Mouse (Mus musculus) testis, adult 2 months (tissue): ENCODE measurements around the gene Nup153. TPM values are rescaled to one million over a fixed set of nuclear protein-coding genes. Genes with fewer than 3 reads are reported as not detected.

Experiments used
- H3K27ac ChIP-seq: fragments of 200-500 bp; 2 replicates; pipeline ENCODE4 v1.5.1; 2012; ENCODE audit warnings: low read depth, low read length; ENCODE audit not compliant: control insufficient read depth, insufficient read depth
- H3K27me3 ChIP-seq: fragments of 200-500 bp; 2 replicates; pipeline ENCODE4 v1.6.1; 2012; ENCODE audit warnings: mild to moderate bottlenecking, low read length, moderate library complexity; ENCODE audit not compliant: control insufficient read depth, insufficient read depth
- H3K36me3 ChIP-seq: fragments of 200-500 bp; 2 replicates; pipeline ENCODE4 v1.6.1; 2012; ENCODE audit warnings: mild to moderate bottlenecking, low read length; ENCODE audit not compliant: control insufficient read depth, insufficient read depth
- H3K4me1 ChIP-seq: fragments of 200-500 bp; 2 replicates; pipeline ENCODE4 v1.6.1; 2012; ENCODE audit warnings: low read length; ENCODE audit not compliant: control insufficient read depth, insufficient read depth
- H3K4me3 ChIP-seq: fragments of 200-500 bp; 2 replicates; pipeline ENCODE4 v1.5.1; 2012; ENCODE audit warnings: low read depth, mild to moderate bottlenecking, low read length, moderate library complexity, mixed read lengths; ENCODE audit not compliant: control insufficient read depth
- CTCF ChIP-seq: fragments of 200-500 bp; IDR thresholded peaks from 2 replicates; pipeline ENCODE4 v1.5.1; 2012; ENCODE audit warnings: low read depth, mild to moderate bottlenecking, inconsistent platforms, low read length, moderate library complexity; ENCODE audit not compliant: control insufficient read depth, insufficient read depth, insufficient replicate concordance
- POLR2A ChIP-seq: fragments of 200-500 bp; IDR thresholded peaks from 2 replicates; pipeline ENCODE4 v1.6.1; 2012; ENCODE audit warnings: low read depth, mild to moderate bottlenecking, inconsistent platforms, low read length, moderate library complexity; ENCODE audit not compliant: control insufficient read depth
- polyA plus RNA-seq: library from polyadenylated mRNA; depleted of rRNA; stranded (reverse); fragments of >200 nt; gene quantifications from 2 replicates; pipeline ENCODE4 v1.2.3, GENCODE M21; 2012

The Nup153 gene
- polyA plus RNA-seq, 1 experiment = 272 TPM

DNA sequence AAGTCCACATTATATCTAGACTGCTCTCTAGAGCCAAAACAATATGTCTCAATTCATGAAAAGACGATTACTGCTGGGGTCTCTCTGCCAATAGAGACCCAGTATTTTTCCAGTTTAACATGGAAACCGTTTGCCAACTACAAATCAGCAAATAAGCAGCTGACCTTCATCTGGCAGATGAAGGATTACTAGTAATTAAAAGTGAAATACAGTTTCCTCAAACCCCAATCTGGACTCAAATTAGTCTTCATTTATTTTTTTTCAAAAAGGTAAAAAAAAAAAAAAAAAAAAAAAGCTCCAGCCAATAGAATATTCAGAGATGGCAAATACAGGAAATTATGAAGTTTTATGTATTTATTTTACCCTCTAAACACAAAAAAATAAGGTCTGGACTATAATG, 2.3 kb upstream of the Nup153 start:
- Histone ChIP-seq H3K27ac (no peak overlapping the region), H3K36me3 (no peaks in the 10 kb centered on the region), H3K4me3 (no peak overlapping the region), H3K27me3 (no peaks in the 10 kb centered on the region), H3K4me1 (no peaks in the 10 kb centered on the region)
- TF ChIP-seq POLR2A (no peak), CTCF (no peak)

DNA sequence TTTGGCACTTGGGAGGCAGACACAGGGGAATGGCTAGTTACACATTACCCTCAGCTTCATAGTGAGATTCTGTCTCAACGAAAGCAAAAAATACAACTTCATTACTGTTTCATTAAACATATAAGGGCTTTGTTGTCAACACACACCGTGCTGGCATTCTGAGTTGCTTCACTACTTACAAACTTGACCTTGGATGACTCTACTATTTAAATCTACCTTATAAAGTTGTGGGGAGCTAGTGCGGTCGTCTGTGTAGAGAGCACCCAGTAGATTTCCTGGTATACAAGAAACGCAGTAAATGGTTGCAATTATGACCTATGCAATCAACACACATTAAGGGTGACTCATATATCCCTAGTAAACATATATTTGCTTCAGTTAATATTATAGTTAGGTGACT, 671 bp upstream of the Nup153 start:
- Histone ChIP-seq H3K4me3 (peak overlapping the region; percentile 91), H3K4me1 (no peaks in the 10 kb centered on the region), H3K36me3 (no peaks in the 10 kb centered on the region), H3K27me3 (no peaks in the 10 kb centered on the region), H3K27ac (peak overlapping the region; percentile 71)
- no peak for TF ChIP-seq POLR2A
- TF ChIP-seq CTCF = no peak

- TF ChIP-seq CTCF = no peak
- TF ChIP-seq POLR2A = peak; percentile 45
- H3K27ac ChIP-seq = peak overlapping the region; percentile 84
- H3K4me3 ChIP-seq = peak overlapping the region; percentile 91
- H3K36me3 ChIP-seq = no peaks in the 10 kb centered on the region
- H3K27me3 ChIP-seq = no peaks in the 10 kb centered on the region
- H3K4me1 ChIP-seq = no peaks in the 10 kb centered on the region
These were observed 503 bp downstream of the Nup153 start for GRCm38 (mm10) chr13:46727038-46727836.

GRCm38 (mm10) chr13:46726288-46727037, 1.3 kb downstream of the Nup153 start:
- H3K36me3 ChIP-seq = no peaks in the 10 kb centered on the region
- no peaks in the 10 kb centered on the region for H3K4me1 ChIP-seq
- no peak for TF ChIP-seq POLR2A
- TF ChIP-seq CTCF = no peak
- H3K27me3 ChIP-seq = no peaks in the 10 kb centered on the region
- H3K4me3 ChIP-seq = peak overlapping the region; percentile 91
- H3K27ac ChIP-seq = peak overlapping the region; percentile 27; the same call in 1 of the 2 replicates

DNA sequence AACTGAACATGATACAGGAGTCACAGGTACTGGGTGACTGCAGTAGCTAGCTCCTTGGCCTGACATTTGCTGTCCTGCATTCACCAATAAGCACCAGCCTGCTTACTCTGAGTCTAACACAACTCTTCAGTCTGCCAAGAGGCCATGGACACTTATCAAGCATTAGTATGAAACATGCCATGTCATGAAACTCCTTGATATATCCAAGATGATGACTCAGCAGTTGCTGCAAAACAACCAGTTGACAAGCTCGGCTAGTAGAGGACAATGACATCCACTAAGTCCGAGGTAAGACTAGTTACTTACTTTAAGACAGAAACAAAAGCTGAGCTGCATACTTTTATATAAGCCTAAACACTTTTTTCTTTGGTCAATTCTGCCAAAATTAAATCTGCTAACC, 2.5 kb downstream of the Nup153 start:
- no peaks in the 10 kb centered on the region for H3K36me3 ChIP-seq
- H3K27ac ChIP-seq = no peak overlapping the region
- no peaks in the 10 kb centered on the region for H3K4me1 ChIP-seq
- no peak for TF ChIP-seq CTCF
- TF ChIP-seq POLR2A = no peak
- peak overlapping the region; percentile 60; the same call in 1 of the 2 replicates for H3K4me3 ChIP-seq
- no peaks in the 10 kb centered on the region for H3K27me3 ChIP-seq

DNA sequence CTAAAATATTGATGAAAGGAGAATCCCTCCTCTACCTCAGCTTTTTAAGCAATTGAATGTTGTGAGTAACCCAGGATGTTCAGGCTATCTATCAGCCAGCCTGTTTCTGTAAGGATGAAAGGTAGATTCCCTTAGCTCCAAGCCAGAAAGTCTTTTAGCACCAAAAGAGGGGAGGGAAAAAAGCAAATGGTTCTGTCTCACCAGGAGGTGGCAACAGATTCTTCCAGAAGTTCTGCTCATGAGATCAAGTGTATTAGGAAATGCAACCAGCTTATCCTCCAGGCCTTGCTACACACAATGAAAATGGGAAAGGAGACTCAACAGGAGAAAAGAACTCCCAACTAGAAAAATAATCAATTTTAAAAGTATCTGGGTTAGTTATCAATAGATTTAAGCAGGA, 3.4 kb downstream of the Nup153 start:
- no peaks in the 10 kb centered on the region for H3K4me1 ChIP-seq
- no peaks in the 10 kb centered on the region for H3K36me3 ChIP-seq
- no peak overlapping the region for H3K27ac ChIP-seq
- H3K4me3 ChIP-seq = peak overlapping the region; percentile 66; the same call in 1 of the 2 replicates
- TF ChIP-seq CTCF (no peak), POLR2A (no peak)
- no peaks in the 10 kb centered on the region for H3K27me3 ChIP-seq

GRCm38 (mm10) chr13:46721009-46721408, 6.7 kb downstream of the Nup153 start:
- H3K27me3 ChIP-seq = no peaks in the 10 kb centered on the region
- no peak for TF ChIP-seq CTCF
- no peak for TF ChIP-seq POLR2A
- H3K4me1 ChIP-seq = no peaks in the 10 kb centered on the region
- H3K4me3 ChIP-seq = no peak overlapping the region
- no peak overlapping the region for H3K27ac ChIP-seq
- 0 out of 2 replicates have a peak, but pooled peaks cover 2% of the 10 kb centered on the region for H3K36me3 ChIP-seq
